Mouse (Mus musculus): ENCODE measurements around the gene Cntnap2. TPM values are rescaled to one million over a fixed set of nuclear protein-coding genes. Genes with fewer than 3 reads are reported as not detected.

Gene Cntnap2
- total RNA-seq, 2 experiments from 2014 or later, result 8.8 to 10.6 TPM

DNA sequence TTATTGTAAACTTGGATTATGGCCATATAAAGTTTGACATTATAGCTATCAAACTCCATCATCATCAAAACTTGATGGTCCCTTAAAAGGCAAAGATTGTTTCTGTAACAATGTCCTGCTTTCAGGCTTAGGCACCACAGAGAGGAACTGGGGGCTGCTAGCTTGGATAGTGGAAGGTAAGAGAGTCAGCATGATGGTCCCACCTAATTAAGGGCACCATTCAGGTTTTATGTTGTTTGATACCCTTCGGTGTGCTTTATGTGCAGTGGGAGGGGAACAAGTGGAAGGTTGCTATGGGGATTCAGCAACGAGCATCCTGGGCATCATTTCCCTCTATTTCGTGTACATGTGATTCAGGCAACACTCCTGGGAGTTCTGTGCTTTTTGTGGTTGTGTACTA is 1797.5 kb downstream of the Cntnap2 start:
- DNase-seq, result no peak

DNA sequence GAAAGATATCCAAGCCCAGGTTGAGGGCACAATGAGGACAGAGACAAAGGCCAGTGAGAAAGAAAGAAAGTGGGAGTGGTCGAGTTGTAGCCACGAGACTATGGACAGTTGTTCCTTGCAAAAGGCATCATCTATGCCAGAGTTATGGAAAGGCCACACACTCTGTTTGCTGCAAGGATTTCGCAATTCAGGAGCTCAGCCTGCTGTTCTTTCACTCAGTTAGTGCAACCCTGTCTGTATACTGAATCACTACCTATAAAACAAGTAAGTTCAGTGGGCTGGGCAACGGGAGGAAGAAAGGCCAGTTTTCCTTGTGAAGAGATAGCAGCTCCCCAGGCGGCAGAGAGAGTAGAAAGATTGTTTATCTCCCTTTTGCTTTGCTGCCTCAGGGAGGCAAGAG is 1801.9 kb downstream of the Cntnap2 start:
- no peak for DNase-seq
- intact Hi-C loops (cut with DNase I; ENCODE audit: low total_unique reads), result no loop called here

More for the DNA sequence above, 1797.5 kb downstream of the Cntnap2 start:
- intact Hi-C loops (cut with DNase I; ENCODE audit: low total_unique reads), result no loop called here

DNA sequence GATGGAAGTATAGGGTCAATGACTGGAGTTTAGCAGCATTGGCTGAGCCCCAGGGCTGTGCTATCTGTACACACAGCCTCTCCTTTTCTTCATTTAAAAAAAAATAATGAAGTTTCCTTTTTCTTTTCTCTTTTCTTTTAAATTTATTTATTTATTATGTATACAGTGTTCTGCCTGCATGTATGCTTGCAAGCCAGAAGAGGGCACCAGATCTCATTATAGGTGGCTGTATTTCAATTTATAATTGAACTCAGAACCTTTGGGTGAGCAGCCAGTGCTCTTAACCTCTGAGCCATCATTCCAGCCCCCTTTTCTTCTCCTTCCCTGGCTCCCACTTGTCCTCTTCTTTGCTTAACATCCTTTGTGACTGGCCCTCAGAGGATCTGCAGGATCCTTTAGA is 1807.2 kb downstream of the Cntnap2 start:
- DNase-seq, result no peak
- intact Hi-C loops (cut with DNase I; ENCODE audit: low total_unique reads), result no loop called here

DNA sequence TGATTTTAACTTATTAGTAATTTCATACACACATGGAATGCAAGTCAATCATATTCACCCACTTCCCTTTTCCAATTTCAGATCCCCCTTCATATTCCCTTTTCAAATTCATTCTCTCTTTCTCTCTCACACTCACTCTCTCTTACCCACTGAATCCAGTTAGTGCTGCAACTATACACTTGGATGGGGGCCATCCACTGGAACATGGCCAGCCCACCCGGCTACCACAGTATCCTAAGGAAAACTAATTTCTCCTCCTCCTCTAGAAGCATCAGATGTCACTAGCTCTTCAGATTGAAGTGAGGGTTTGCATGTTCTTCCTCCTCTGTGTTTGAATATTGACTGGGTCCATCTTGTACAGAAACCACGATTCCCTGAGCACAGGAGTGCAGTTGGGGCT is 1827.1 kb downstream of the Cntnap2 start:
- DNase-seq, result no peak
- intact Hi-C loops (cut with DNase I; ENCODE audit: low total_unique reads), result no loop called here

- intact Hi-C loops (cut with DNase I; ENCODE audit: low total_unique reads), result no loop called here
- no peak for DNase-seq
Observed at GRCm38 (mm10) chr6:46909167-46909566, 1850.0 kb downstream of the Cntnap2 start.

DNA sequence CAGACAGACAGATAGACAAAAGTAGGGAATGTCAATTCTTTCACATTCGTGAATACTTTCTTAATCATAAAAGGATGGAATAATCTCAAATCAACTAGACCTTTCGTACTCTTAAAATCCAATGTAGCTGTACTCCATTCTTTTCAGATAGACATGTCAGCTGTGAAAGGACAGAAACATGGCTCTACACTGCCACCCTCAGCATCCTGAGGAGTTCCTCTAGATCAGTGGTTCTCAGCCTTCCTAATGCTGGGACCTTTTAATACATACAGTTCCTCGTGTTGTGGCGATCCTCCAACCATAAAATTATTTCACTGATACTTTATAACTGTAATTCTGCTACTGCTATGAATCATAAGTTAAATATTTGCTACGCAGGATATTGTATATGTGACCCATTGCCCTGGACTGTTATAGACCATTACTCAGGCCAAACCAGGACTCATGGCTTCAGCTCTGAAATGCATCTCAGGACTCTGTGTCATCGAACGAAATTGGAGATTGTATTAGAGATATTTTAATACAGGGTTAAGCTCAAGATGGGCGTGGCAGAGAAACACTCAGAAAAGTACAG is 1859.6 kb downstream of the Cntnap2 start:
- DNase-seq, result no peak
- intact Hi-C loops (cut with DNase I; ENCODE audit: low total_unique reads), result no loop called here

GRCm38 (mm10) chr6:46919973-46920372 is 1860.8 kb downstream of the Cntnap2 start:
- no peak for DNase-seq
- intact Hi-C loops (cut with DNase I; ENCODE audit: low total_unique reads), result no loop called here

- DNase-seq, result no peak
- intact Hi-C loops (cut with DNase I; ENCODE audit: low total_unique reads), result no loop called here
Observed at GRCm38 (mm10) chr6:46924709-46925108, 1865.6 kb downstream of the Cntnap2 start.

- no peak for DNase-seq
- intact Hi-C loops (cut with DNase I; ENCODE audit: low total_unique reads), result no loop called here
Observed at GRCm38 (mm10) chr6:46945703-46946102, 1886.5 kb downstream of the Cntnap2 start.

DNA sequence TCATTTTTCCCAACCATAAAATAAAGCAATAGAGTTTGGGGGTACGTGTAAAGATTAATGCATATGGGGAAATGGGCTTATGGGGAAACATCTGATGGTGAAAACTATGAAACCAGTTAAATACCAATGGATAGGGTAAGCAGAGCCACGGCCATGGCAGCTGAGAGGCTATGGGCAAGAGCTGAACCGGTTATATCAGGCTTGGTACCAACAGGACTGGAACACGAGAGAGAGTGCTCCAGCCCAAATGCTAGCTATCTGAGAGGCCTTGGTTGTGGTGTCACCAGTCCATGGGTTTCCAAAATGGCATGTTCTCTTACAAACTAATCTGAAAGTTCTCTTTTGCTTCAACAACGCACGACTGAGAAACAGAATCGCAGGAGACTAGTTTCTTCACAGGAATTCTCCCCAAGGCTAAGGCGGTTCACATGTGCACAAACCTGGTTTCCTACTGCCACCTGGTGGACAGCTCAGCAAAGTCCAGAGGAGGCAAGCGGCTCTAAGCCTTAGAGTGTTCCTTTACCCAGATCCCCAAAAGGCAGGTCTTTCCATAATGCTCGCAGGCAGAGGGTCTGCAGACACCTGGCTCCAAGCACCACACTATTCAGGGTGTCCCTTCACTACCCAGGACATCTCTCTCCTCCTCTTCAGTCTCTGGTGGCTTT is 1902.0 kb downstream of the Cntnap2 start:
- peak; percentile 36 for DNase-seq

GRCm38 (mm10) chr6:46963261-46963660 is 1904.1 kb downstream of the Cntnap2 start:
- intact Hi-C loops (cut with DNase I; ENCODE audit: low total_unique reads), result loop anchor here (10.0 kb wide), 1 partner anchor 1638 kb away; no protein-coding TSS in a partner anchor
- DNase-seq, result no peak

More for the DNA sequence above, 1902.0 kb downstream of the Cntnap2 start:
- intact Hi-C loops (cut with DNase I; ENCODE audit: low total_unique reads), result loop anchor here (10.0 kb wide), 1 partner anchor 1636 kb away; no protein-coding TSS in a partner anchor

DNA sequence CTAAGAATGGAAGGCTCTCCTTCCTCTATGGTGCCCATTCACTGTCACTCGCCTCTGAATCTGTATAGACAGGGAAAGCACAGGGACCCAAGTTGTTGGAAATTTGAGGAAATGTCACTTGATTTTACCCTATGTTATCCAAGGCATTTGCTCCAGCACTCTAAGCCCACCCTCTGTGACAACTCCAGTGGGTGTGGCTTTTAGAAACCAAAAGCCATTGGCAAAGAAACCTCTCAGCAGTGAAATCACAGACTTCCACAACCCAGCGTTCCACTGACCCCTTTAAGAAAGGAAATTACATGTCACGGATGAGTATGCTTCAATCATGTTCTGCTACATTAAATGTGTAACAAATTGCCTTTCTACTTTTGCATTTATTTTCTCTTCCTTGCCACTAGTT is 1904.5 kb downstream of the Cntnap2 start:
- intact Hi-C loops (cut with DNase I; ENCODE audit: low total_unique reads), result loop anchor here (10.0 kb wide), 1 partner anchor 1639 kb away; no protein-coding TSS in a partner anchor
- DNase-seq, result no peak

GRCm38 (mm10) chr6:46972640-46973039 is 1913.5 kb downstream of the Cntnap2 start:
- intact Hi-C loops (cut with DNase I; ENCODE audit: low total_unique reads), result no loop called here
- no peak for DNase-seq

- DNase-seq, result no peak
- intact Hi-C loops (cut with DNase I; ENCODE audit: low total_unique reads), result no loop called here
Observed at GRCm38 (mm10) chr6:46996010-46996602, 1936.9 kb downstream of the Cntnap2 start.

DNA sequence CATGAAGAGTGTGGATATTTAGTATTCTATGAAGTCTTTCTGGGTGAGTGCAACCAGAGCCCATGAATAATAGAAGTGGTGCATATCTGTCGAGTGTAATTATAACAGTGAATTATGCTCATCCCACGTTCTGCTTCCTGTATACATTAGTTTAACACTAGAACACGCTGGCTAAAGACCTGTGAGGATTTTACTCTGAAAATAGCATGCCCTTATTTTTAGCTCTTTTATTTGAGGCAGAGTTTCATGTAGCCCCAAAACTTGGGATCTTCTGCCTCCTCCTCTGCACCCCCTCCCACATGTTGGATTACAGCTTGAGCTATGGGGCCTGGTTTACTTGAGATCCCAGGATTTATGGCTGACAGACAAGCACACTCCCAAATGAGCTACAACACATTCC is 1945.3 kb downstream of the Cntnap2 start:
- intact Hi-C loops (cut with DNase I; ENCODE audit: low total_unique reads), result no loop called here
- DNase-seq, result no peak

- intact Hi-C loops (cut with DNase I; ENCODE audit: low total_unique reads), result no loop called here
- DNase-seq, result no peak
Observed at GRCm38 (mm10) chr6:47012933-47013332, 1953.8 kb downstream of the Cntnap2 start.

GRCm38 (mm10) chr6:47013535-47013934 is 1954.4 kb downstream of the Cntnap2 start:
- DNase-seq, result peak; percentile 38
- intact Hi-C loops (cut with DNase I; ENCODE audit: low total_unique reads), result no loop called here

DNA sequence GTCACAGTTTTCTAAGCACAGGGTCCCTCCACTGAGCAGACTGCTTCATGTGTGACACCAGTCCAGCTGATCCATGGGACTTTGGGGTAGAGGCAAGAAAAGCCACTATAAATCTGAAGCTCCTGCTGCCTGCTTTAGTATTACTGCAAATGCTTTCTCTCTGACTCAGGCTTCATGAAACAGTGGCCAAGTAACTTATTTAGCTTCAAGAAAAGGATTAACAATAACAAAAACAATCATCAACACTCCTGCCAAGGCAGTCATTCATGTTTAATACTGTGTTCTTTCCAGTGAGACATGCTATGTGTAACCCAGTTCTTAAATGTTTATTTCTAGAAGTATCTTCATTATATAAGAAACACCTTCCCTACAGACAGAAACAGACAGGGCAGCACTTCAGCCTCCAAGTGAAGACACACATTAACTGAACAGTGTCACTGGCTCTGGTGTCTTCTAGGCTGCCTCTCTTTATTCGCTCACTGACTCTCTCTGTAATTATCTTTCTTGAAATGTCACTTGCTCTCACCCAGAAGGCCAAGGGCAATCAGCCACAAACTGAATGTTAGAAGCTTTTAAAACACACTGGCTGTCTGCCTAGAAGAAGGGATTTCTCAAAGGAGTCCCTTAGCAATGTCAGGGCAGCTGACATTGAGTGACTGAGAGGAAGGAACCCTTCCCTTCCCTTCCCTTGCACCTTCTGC is 1955.9 kb downstream of the Cntnap2 start:
- intact Hi-C loops (cut with DNase I; ENCODE audit: low total_unique reads), result no loop called here
- no peak for DNase-seq

DNA sequence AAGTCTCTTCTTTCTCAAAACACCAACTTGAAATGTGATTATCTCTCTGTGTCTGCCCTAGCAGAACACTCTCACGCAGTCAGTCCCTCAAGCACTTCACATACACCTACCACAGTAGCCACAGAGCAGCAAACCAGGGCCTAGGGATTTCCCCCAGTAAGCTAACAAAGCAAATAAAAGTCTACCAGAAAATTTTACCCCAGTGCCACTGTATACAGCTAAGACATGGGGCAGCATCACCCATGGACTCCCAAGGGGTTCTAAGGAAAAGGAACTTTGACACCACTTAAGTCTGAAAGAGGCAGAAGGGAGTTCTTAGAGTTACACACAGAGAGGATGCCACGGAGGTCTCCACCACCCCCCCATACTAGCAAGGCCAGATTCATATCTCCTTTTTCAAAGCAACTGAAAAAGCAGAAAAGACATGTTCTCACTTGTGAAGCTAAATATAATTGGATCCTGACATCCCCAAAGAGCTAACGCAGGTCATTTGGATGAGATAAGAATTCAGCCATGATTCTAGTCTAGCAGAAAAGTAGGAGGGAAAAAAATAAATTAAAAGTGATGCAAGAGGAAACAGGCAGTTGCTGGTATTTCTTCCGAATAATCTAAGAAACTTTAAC is 1967.0 kb downstream of the Cntnap2 start:
- DNase-seq, result no peak
- intact Hi-C loops (cut with DNase I; ENCODE audit: low total_unique reads), result no loop called here

- no peak for DNase-seq
- intact Hi-C loops (cut with DNase I; ENCODE audit: low total_unique reads), result no loop called here
Observed at GRCm38 (mm10) chr6:47031362-47031761, 1972.2 kb downstream of the Cntnap2 start.
